Mouse (Mus musculus) urinary bladder, postnatal 14 days (tissue): Measurements from ENCODE around the gene Cit.
"Not testable (repeated sequence)": the region's sequence is repeated elsewhere in the genome, so short reads cannot be mapped to it uniquely, and the experiment has no call there.

Experiments
- DNase-seq: peaks from one replicate; pipeline ENCODE4 v3.0.0; 2021; ENCODE audit warnings: low spot score

Gene Cit

GRCm38 (mm10) chr5:115844766-115845634, at the start of gene Cit:
Gene Cit (plus strand): TSS chr5:115845278.
- DNase-seq = peak; percentile 92

GRCm38 (mm10) chr5:115799016-115799894, 45.8 kb upstream of the Cit start:
- DNase-seq = no peak

- DNase-seq = no peak
These were observed 45.2 kb upstream of the Cit start for GRCm38 (mm10) chr5:115799895-115800232.

GRCm38 (mm10) chr5:115812262-115812661, 32.8 kb upstream of the Cit start:
- DNase-seq = no peak

- peak; percentile 9 for DNase-seq
These were observed 28.1 kb upstream of the Cit start for GRCm38 (mm10) chr5:115817022-115817421.

GRCm38 (mm10) chr5:115817655-115818054, 27.4 kb upstream of the Cit start:
- DNase-seq = not testable (repeated sequence)

GRCm38 (mm10) chr5:115819966-115820365, 25.1 kb upstream of the Cit start:
- DNase-seq = no peak

- no peak for DNase-seq
These were observed 23.9 kb upstream of the Cit start for GRCm38 (mm10) chr5:115821200-115821599.

- DNase-seq = no peak
These were observed 23.2 kb upstream of the Cit start for GRCm38 (mm10) chr5:115821910-115822309.

GRCm38 (mm10) chr5:115832754-115833153, 12.3 kb upstream of the Cit start:
- DNase-seq = no peak

GRCm38 (mm10) chr5:115833806-115834205, 11.3 kb upstream of the Cit start:
- not testable (repeated sequence) for DNase-seq

- no peak for DNase-seq
These were observed 9.8 kb upstream of the Cit start for GRCm38 (mm10) chr5:115835291-115835690.

- DNase-seq = no peak
These were observed 7.0 kb upstream of the Cit start for GRCm38 (mm10) chr5:115838059-115838458.

- DNase-seq = no peak
These were observed 4.6 kb upstream of the Cit start for GRCm38 (mm10) chr5:115840453-115840852.

GRCm38 (mm10) chr5:115840946-115841775, 3.9 kb upstream of the Cit start:
- no peak for DNase-seq

- DNase-seq = no peak
These were observed 711 bp upstream of the Cit start for GRCm38 (mm10) chr5:115844368-115844765.

GRCm38 (mm10) chr5:115845635-115846174, 627 bp downstream of the Cit start:
- no peak for DNase-seq

- no peak for DNase-seq
These were observed 2.1 kb downstream of the Cit start for GRCm38 (mm10) chr5:115847166-115847565.

GRCm38 (mm10) chr5:115848463-115848862, 3.4 kb downstream of the Cit start:
- DNase-seq = no peak

GRCm38 (mm10) chr5:115849263-115849829, 4.3 kb downstream of the Cit start:
- DNase-seq = no peak

GRCm38 (mm10) chr5:115850250-115851028, 5.4 kb downstream of the Cit start:
- no peak for DNase-seq
